Mouse (Mus musculus) ES-E14 (cell line): ENCODE data around the gene Pmm2. TPM values are rescaled to one million over a fixed set of nuclear protein-coding genes. Genes with fewer than 3 reads are reported as not detected.

ENCODE experiments used
- DNase-seq: peaks from one replicate; pipeline ENCODE4 v3.0.0-alpha.2; 2013; ENCODE audit warnings: low read depth, low spot score
- H3K27ac ChIP-seq: 2 replicates; pipeline ENCODE4 v1.5.1; 2012; ENCODE audit warnings: low read depth, mild to moderate bottlenecking, low read length, moderate library complexity, mixed read lengths; ENCODE audit not compliant: poor library complexity, insufficient read depth, severe bottlenecking
- H3K36me3 ChIP-seq: 2 replicates; pipeline ENCODE4 v1.6.1; 2012; ENCODE audit warnings: mild to moderate bottlenecking, low read length, moderate library complexity, mixed read lengths; ENCODE audit not compliant: control insufficient read depth, poor library complexity, insufficient read depth, severe bottlenecking
- H3K4me1 ChIP-seq, 2 experiments: fragments of 150-350 bp in 1 of 2; sonication (generic) in 1 of 2; 2 replicates each; pipeline ENCODE4 v1.6.1; 2012; ENCODE audit warnings: low read length in 2 of 2, mild to moderate bottlenecking in 1 of 2, mixed read lengths in 1 of 2; ENCODE audit not compliant: control insufficient read depth in 2 of 2, insufficient read depth in 2 of 2, poor library complexity in 1 of 2
- H3K4me3 ChIP-seq, 2 experiments: fragments of 150-350 bp in 1 of 2; sonication (generic) in 1 of 2; 2 replicates each; pipeline ENCODE4 v1.5.1; 2012; ENCODE audit warnings: low read length in 2 of 2, low read depth in 1 of 2, mild to moderate bottlenecking in 1 of 2, mixed read lengths in 1 of 2; ENCODE audit not compliant: insufficient read depth in 1 of 2, poor library complexity in 1 of 2, severe bottlenecking in 1 of 2
- H3K9ac ChIP-seq: 2 replicates; pipeline ENCODE4 v1.6.1; 2012; ENCODE audit warnings: low read depth, mild to moderate bottlenecking, low read length, mixed read lengths; ENCODE audit not compliant: poor library complexity, insufficient read depth, severe bottlenecking
- H3K9me3 ChIP-seq: fragments of 150-350 bp; sonication (generic); 2 replicates; pipeline ENCODE4 v1.6.1; 2012; ENCODE audit warnings: low read depth, mild to moderate bottlenecking, low read length; ENCODE audit not compliant: control insufficient read depth, insufficient read depth
- CHD2 ChIP-seq: IDR thresholded peaks from 2 replicates; pipeline ENCODE4 v1.6.1; 2014; ENCODE audit warnings: mild to moderate bottlenecking, low read depth, low read length, inconsistent platforms
- HCFC1 ChIP-seq: IDR thresholded peaks from 2 replicates; pipeline ENCODE4 v1.6.1; 2012; ENCODE audit warnings: low read length, inconsistent platforms, borderline replicate concordance; ENCODE audit not compliant: insufficient read depth
- MAFK ChIP-seq: IDR thresholded peaks from 2 replicates; pipeline ENCODE4 v1.6.1; 2014; ENCODE audit warnings: mild to moderate bottlenecking, low read depth, low read length, inconsistent platforms; ENCODE audit not compliant: insufficient read depth
- ZC3H11A ChIP-seq: IDR thresholded peaks from 2 replicates; pipeline ENCODE4 v1.6.1; 2012; ENCODE audit warnings: low read depth, mild to moderate bottlenecking, inconsistent platforms, low read length, borderline replicate concordance
- ZNF384 ChIP-seq: IDR thresholded peaks from 2 replicates; pipeline ENCODE4 v1.6.1; 2012; ENCODE audit warnings: low read depth, low read length, inconsistent platforms
- in situ Hi-C, 2 experiments: fragments of 600-800 bp; cut with MboI; formaldehyde crosslinking; loops; one replicate each; pipeline ENCODE4 v1.15.1; 2025; ENCODE audit warnings: low sequenced_read_pairs in 2 of 2, inconsistent platforms in 1 of 2; ENCODE audit not compliant: unreplicated experiment in 2 of 2
- total RNA-seq: library from RNA; depleted of rRNA; stranded (reverse); fragments of 300-350 nt; gene quantifications from 2 replicates; pipeline ENCODE4 v1.2.3, GENCODE M21; 2012

The Pmm2 gene
- total RNA-seq, 1 experiment = 34.8 TPM

GRCm38 (mm10) chr16:8685087-8685486 is 47.6 kb downstream of the Pmm2 start:
- H3K27ac ChIP-seq = no peak overlapping the region
- H3K4me1 ChIP-seq = peaks cover 0 to 9% of the 10 kb centered on the region in 2 experiments; a peak in 2 of 4 replicates
- H3K36me3 ChIP-seq = peaks cover 40% of the 10 kb centered on the region
- TF ChIP-seq CHD2 (no peak), MAFK (no peak), ZC3H11A (no peak), HCFC1 (no peak), ZNF384 (no peak)
- no peak overlapping the region for H3K4me3 ChIP-seq
- no peaks in the 10 kb centered on the region for H3K9me3 ChIP-seq
- in situ Hi-C loops = no loop called here
- H3K9ac ChIP-seq = no peak overlapping the region
- no peak for DNase-seq

GRCm38 (mm10) chr16:8686121-8686870 is 48.8 kb downstream of the Pmm2 start:
- H3K9me3 ChIP-seq = no peaks in the 10 kb centered on the region

GRCm38 (mm10) chr16:8686871-8687535 is 49.5 kb downstream of the Pmm2 start:
- Histone ChIP-seq H3K4me3 (no peak overlapping the region), H3K9me3 (no peaks in the 10 kb centered on the region), H3K9ac (no peak overlapping the region), H3K4me1 (peaks cover 0 to 9% of the 10 kb centered on the region in 2 experiments; a peak in 2 of 4 replicates), H3K27ac (no peak overlapping the region), H3K36me3 (peaks cover 56% of the 10 kb centered on the region)
- TF ChIP-seq HCFC1 (no peak), ZC3H11A (no peak), MAFK (no peak), CHD2 (no peak), ZNF384 (no peak)
- in situ Hi-C loops = no loop called here
- DNase-seq = no peak

More at GRCm38 (mm10) chr16:8686121-8686870, 48.8 kb downstream of the Pmm2 start:
- H3K27ac ChIP-seq = no peak overlapping the region
- H3K4me3 ChIP-seq = no peak overlapping the region
- peaks cover 0 to 9% of the 10 kb centered on the region in 2 experiments; a peak in 2 of 4 replicates for H3K4me1 ChIP-seq
- in situ Hi-C loops = no loop called here
- H3K36me3 ChIP-seq = peaks cover 50% of the 10 kb centered on the region
- no peak overlapping the region for H3K9ac ChIP-seq
- TF ChIP-seq ZC3H11A = peak; percentile 57; the same call in 1 of the 2 replicates
- no peak for TF ChIP-seq MAFK
- peak; percentile 69 for DNase-seq

GRCm38 (mm10) chr16:8687559-8688112 is 50.2 kb downstream of the Pmm2 start:
- H3K36me3 ChIP-seq = peaks cover 59% of the 10 kb centered on the region
- in situ Hi-C loops = no loop called here

More at GRCm38 (mm10) chr16:8687559-8688112, 50.2 kb downstream of the Pmm2 start:
- Histone ChIP-seq H3K9ac (no peak overlapping the region), H3K4me1 (peaks cover 0 to 9% of the 10 kb centered on the region in 2 experiments; a peak in 2 of 4 replicates), H3K27ac (no peak overlapping the region), H3K9me3 (no peaks in the 10 kb centered on the region), H3K4me3 (no peak overlapping the region)
- TF ChIP-seq ZC3H11A (no peak), MAFK (no peak), CHD2 (no peak), ZNF384 (no peak), HCFC1 (no peak)
- no peak for DNase-seq
